Mouse (Mus musculus) lung, adult 18-20 months (tissue): ENCODE measurements around the gene Nim1k.
A peak's percentile ranks its signal among the peaks of the same experiment; 100 is the strongest.
"Not testable (repeated sequence)": the region's sequence is repeated elsewhere in the genome, so short reads cannot be mapped to it uniquely, and the experiment has no call there.

Experiments used
- DNase-seq, 2 experiments: peaks; one replicate each; pipeline ENCODE4 v3.0.0; 2022; ENCODE audit warnings: mixed read lengths in 2 of 2

The Nim1k gene

DNA sequence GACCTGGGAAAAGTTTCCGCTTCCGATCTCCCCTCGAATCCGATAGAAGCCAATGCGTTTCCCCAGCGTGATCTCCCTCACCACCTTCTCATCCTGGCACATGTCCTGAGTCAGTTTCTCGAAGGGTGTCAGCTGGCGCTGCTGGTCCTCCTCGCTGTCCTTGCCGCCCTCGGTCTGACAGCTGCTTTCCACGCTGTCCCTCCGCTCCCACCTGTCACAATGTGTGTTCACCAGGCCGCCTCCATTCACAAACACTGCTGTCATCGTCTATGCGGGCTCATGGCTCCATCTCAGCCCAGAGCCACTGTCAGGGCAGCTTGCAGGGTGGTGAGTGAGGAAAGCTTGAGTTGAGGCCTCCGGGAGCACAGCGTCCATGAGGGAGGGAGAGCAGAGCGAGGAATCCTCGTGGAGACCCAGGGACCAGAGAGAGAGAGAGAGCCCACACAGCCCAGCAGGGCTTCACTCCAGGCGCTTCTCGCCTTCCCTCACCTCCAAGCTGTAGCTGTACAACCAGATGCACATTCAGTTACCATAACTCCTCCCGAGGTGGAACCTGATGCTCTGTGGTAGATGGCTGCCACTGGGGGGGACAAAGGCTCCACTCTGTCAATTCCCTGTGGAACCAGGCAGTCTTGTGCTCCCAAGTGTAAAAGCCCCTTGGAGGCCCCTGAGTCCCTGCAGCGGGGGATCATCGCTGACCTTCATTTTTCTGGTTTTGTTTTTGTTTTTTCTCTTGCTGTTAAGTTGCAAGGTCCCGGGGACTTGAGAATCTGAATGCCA lies 27.9 kb downstream of the Nim1k start:
- DNase-seq, result no peak

- no peak for DNase-seq
Observed at GRCm38 (mm10) chr13:119724541-119724940, 31.1 kb downstream of the Nim1k start.

DNA sequence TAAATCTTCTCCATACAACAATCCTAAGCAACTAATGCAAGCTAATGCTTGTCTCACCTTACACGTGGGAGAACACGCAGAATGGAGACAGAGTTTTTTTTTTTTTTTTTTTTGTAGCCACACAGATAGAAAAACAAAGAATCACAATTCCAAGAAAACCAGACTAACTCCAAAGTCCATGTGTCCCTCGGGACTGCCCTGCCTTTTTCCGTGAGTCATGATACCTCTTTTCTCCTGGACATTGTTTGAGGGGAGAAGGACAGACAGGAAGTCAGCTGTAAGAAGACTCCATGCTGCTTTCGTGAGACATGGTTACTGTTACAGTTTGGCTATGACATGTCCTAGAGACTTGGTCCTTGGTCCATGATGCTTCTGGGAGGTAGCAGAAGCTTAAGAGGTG lies 32.3 kb downstream of the Nim1k start:
- DNase-seq, result no peak

DNA sequence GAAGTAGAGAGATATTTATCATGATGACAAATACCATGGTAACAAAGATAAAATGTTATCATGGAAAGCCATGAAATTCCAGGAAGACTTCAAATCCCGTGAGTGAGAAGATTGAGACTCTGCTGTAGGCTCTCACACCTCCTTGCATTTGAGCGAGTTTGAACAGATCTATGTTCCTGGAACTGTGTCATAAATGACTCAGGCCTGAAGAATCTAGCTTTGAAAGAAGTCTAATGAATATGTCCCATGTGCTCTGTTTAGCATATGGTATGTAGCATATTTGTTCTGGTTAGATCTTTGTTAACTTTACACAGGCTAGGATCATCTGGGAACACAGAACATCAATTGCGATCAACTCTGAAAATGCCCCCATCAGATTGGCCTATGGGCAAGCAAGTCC lies 33.2 kb downstream of the Nim1k start:
- no peak for DNase-seq

GRCm38 (mm10) chr13:119716105-119716504 lies 39.6 kb downstream of the Nim1k start:
- DNase-seq, result no peak

DNA sequence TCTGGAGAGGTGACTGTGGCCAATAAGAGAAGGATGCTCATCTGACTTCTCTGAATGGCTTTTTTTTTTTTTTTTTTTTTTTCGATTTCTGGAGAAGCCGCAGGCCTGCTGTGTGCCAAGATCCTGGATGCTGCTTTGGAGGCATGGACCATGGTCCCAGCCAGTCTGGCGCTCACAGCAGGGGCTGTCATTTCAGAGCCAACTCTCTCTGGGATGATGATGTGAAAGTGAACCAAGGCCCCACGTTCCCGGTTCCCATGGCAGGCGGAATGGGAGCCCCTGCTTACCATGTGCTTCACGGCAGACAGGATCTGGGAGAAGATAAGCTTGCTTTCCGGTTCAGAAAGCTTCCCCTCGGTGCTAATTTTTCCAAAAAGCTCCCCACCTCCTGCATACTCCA lies 41.9 kb downstream of the Nim1k start:
- no peak for DNase-seq

GRCm38 (mm10) chr13:119713107-119713787 lies 42.4 kb downstream of the Nim1k start:
- no peak for DNase-seq

- no peak for DNase-seq
Observed at GRCm38 (mm10) chr13:119712463-119712862, 43.2 kb downstream of the Nim1k start.

DNA sequence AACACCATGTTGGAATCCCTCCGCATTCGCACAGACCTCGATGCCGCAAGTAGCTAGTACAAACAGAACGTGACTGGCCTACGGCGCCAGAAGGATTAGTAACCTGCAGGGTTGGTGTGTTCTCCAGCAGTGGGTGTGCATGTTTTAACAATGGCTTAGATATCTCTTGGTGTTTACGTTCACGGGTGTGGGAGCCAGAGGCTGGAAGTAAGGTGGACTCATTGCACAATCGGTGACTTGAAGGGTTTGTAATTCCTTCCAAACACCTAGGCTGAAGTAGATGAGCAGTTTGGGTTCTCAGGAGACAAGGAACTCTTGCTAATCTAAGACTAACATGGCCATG lies 45.4 kb downstream of the Nim1k start:
- peak; percentile 42 to 66 for DNase-seq

DNA sequence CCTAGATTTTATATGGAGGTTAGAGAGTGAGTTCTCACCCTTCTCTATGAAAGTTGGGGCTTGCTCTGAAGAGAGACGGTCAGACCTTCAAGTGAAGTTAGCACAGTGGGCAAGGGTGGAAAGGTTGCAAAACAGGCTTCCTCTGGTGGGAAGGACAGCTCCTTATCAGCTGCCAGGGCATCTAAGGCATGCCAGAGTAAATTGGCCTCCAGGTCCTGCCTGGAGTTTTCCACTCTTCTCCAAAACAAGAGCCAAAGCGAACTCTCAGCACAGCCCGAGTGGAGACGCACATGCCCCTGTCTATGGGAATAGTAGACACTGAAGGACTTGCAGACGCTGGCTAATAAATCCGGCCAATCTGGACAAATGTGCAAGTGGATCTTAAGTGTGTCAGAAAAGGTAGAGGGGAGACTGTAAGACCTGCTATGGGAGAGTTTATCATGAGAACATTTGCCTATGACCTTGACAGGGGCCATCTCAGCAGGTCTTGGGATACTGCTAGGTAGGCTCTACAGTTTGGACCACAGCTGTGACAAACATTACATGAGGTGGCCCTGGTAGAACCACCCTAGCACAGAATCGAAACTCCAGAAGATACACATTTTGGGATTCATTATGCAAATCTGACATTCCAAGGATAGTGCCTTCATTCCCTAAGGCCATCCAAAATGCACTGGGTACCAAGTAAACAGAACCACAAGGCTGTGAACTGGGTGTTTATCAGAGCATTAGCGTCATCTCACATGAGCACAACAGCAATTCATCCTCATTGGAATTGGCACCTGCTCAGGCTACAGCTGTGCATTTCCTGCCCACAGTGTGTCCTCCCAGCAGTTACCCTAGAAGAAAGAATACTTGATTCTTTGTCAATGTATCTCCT lies 46.1 kb downstream of the Nim1k start:
- peak; percentile 18 to 37 for DNase-seq

- peak in 1 of 2 experiments; percentile 11 for DNase-seq
Observed at GRCm38 (mm10) chr13:119708941-119709340, 46.7 kb downstream of the Nim1k start.

DNA sequence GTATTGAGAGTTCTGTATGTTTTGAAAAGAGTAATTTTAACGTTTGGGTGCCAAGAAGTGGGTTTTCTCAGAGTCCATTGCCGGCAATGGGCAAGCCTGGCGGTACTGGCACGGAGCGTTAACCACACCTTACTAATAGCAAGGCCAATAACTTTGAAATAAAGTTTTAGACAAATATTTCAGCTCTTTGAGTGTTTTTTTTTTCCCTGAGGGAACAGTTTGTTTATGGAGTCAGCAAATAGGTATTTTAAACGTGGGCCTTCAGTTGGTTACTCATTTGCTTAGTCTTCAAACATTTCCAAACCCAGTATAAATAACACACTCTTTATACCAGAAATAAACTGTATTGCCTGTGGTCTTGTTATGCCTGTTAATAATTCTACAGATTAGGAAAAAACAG lies 47.8 kb downstream of the Nim1k start:
- no peak for DNase-seq

DNA sequence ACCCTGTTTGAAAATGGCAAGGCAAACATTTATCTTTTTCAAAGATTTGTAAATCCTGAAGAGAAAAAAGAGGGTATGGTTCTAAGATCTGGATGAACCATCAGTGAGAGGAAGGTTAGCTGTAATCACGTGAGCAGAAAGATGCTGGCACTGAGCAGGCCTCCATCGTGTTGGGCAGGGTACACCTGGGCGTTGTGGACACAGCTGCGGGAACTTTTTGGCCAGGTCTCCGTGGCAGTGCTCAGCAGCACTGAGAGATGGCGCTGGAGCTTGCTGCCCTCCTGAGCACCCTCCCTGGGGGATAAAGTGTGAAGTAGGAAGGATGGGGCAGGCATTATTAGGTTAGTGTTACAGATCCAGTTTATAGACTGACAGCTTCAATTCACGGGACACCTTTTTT lies 48.7 kb downstream of the Nim1k start:
- peak; percentile 18 to 38 for DNase-seq

- not testable (repeated sequence) for DNase-seq
Observed at GRCm38 (mm10) chr13:119706278-119706880, 49.3 kb downstream of the Nim1k start.

- DNase-seq, result peak in 1 of 2 experiments; percentile 11
Observed at GRCm38 (mm10) chr13:119704280-119704679, 51.4 kb downstream of the Nim1k start.

DNA sequence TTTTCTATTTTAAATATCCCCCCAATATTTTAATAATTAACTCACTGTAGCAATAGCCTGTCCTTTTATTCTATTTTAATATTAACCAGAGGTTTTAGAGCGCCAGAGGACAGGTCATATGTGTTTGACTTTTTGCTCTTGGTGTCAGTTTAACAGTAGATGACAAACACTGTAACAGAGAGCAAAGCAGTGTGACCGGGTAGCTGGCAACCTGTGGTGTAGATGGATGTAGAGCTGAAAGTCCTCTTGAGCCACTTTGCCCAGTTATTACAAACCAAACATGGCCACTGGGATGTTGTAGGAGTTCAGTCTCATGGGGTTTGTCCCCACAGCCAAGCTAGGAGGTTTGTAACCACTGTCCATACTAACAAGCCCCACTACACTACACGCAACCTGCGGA lies 57.2 kb downstream of the Nim1k start:
- no peak for DNase-seq

- DNase-seq, result no peak
Observed at GRCm38 (mm10) chr13:119696496-119696895, 59.2 kb downstream of the Nim1k start.

- DNase-seq, result no peak
Observed at GRCm38 (mm10) chr13:119695676-119696075, 60.0 kb downstream of the Nim1k start.

- not testable (repeated sequence) for DNase-seq
Observed at GRCm38 (mm10) chr13:119691958-119692357, 63.7 kb downstream of the Nim1k start.

DNA sequence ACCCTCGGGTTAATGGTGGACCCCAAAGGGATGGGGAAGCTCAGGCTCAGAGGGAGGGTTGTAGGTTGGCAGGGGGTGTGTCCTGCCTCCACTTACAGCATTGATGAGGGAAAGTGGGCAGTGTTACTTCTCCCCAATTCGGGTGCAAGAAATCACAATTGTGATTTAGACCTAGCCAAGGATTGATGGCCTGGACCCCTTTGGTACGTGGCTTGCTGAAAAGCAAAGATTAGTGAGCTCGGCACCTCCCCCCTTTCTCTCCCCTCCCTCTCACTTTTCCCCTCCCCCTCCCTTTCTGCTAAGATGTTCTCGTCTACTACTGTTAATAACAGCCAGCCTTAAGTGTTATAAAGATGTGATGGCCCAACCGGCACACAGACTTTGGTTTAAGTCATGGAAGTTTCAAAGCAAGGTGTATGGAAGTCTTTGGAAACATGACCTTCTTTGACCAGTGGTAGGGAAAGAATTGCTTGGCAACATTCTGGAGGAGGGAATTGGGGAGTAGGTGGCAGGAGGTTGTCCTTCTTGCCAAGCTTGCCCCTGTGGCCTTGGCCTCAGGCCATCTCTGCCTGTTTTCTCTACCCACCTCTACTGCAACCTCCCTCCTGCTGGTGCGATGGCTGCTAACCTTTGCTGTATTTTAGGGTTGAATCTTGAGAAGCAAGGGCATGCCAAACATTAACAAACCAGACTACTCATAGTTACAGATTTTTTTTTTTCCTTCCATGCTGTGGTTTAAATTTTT lies 64.6 kb downstream of the Nim1k start:
- DNase-seq, result peak in 1 of 2 experiments; percentile 14

DNA sequence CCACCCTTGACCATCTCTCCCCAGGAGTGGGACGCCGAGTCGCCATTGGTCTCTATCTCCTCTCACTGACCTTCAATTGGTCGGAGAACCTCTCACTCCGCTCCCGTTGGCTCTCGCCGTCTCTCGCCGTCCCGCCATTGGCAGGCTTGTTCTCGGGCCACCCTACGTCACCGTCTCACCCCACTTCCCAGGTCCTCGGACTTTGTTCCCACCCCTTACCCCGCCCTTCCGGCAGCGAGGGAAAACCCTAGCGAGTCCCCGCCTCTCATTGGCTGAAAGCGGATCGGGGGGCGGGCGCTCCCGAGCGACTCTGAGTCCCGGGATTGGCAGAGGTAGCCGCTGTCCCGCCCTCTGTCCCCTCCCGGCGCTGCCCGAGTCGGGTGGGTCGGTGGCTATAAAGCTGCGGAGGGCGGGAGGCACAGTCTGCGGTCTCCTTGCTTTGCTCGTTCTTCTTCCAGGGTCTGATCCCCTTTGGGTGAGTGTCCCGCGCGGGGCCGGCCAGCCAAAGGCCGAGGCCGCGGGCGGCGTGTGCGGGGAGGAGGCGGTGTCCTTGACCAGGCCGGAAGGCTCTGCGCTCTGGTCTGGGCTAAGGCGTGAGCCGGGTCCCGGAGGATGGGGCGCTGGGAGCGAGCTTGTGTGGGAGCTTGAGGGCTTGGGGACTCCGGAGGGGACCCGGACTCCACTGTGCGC lies 65.5 kb downstream of the Nim1k start, which contains the start of gene Hmgcs1:
Gene Hmgcs1 (plus strand): TSS at position 341 of the 690 bp plus-strand sequence.
- peak; percentile 100 for DNase-seq

DNA sequence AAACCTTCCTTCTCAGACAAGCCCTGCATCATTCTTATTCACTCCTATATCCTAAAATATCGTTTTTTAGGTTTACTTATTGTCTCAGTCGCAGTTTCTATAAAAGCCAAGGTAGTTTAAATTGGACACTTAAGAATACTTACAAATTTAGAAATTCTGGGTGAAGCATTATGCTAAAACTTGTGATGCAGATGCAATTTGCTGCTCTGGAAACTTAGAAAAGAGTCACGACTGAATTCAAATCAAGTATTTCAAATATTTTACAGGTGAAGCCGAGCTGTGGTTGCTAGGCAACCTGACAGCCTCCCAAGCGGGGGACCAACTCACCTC lies 66.0 kb downstream of the Nim1k start:
- no peak for DNase-seq
